Mouse (Mus musculus): ENCODE data around the gene Slc6a1. TPM values are rescaled to one million over a fixed set of nuclear protein-coding genes. Genes with fewer than 3 reads are reported as not detected.
A peak's percentile ranks its signal among the peaks of the same experiment; 100 is the strongest.

Gene Slc6a1
- polyA plus RNA-seq, 1 experiment = not detected

- H3K4me1 ChIP-seq (ENCODE audit: control insufficient read depth, insufficient read depth, insufficient read length, low read length) = peaks cover 3% of the 10 kb centered on the region; the same call in 1 of the 2 replicates
- no peak overlapping the region for H3K4me3 ChIP-seq (ENCODE audit: insufficient read depth, low read depth, low read length)
- no peak overlapping the region for H3K27ac ChIP-seq (replicated peaks; ENCODE audit: low read depth, low read length)
Measured at GRCm38 (mm10) chr6:114363740-114364139, 81.3 kb downstream of the Slc6a1 start.

GRCm38 (mm10) chr6:114364734-114365133, 82.3 kb downstream of the Slc6a1 start:
- H3K4me1 ChIP-seq (ENCODE audit: control insufficient read depth, insufficient read depth, insufficient read length, low read length) = peaks cover 3% of the 10 kb centered on the region; the same call in 1 of the 2 replicates
- peak overlapping the region; percentile 40; the same call in 1 of the 2 replicates for H3K27ac ChIP-seq (replicated peaks; ENCODE audit: low read depth, low read length)
- H3K4me3 ChIP-seq (ENCODE audit: insufficient read depth, low read depth, low read length) = no peak overlapping the region

- Histone ChIP-seq H3K27ac (replicated peaks; ENCODE audit: low read depth, low read length) (no peak overlapping the region), H3K4me3 (ENCODE audit: insufficient read depth, low read depth, low read length) (no peak overlapping the region), H3K4me1 (ENCODE audit: control insufficient read depth, insufficient read depth, insufficient read length, low read length) (peaks cover 3% of the 10 kb centered on the region; the same call in 1 of the 2 replicates)
Measured at GRCm38 (mm10) chr6:114366191-114366590, 83.8 kb downstream of the Slc6a1 start.

Other genes starting within 250 kb of the Slc6a1 start
- gene Atp2b2, start 240.0 kb upstream of the Slc6a1 start, polyA plus RNA-seq (2012; ENCODE audit: insufficient read depth, insufficient read length, missing spikeins) = not detected in 2 replicates
- gene Slc6a11, start 151.4 kb upstream of the Slc6a1 start, polyA plus RNA-seq (2012; ENCODE audit: insufficient read depth, insufficient read length, missing spikeins) = not detected in 2 replicates
- gene Hrh1, start 115.3 kb downstream of the Slc6a1 start, polyA plus RNA-seq (2012; ENCODE audit: insufficient read depth, insufficient read length, missing spikeins) = 0.75 TPM in 1 of 2 replicates, not detected in the other